Mouse (Mus musculus): ENCODE data around the gene Rhox4b.
"Not testable (repeated sequence)": the region's sequence is repeated elsewhere in the genome, so short reads cannot be mapped to it uniquely, and the experiment has no call there.

Rhox4b gene

GRCm38 (mm10) chrX:37432194-37432593 is at the start of gene Rhox4b:
TSS of gene Rhox4b (plus strand) at chrX:37432494.
- DNase-seq (ENCODE audit: low spot score in 2 of 2), result not testable (repeated sequence)

DNA sequence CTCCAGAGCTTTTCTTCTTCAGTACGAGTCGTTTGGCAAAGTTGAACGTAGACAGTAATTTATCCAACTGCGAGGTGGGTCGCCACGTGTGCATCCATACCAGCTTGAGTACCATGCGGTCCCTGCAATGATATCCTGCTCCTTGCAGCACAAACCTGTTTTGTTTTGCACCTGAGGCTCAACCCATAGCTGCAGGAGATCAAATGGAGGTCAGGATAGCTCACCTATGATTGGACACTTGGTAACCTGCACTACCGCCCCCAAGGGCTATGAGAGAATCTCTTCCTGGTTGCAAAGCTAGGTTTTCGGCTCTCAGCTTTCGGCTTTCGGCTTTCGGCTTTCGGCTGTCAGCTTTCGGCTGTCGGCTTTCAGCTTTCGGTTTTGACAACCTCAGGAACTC is 41.7 kb upstream of the Rhox4b start, which contains the start of gene Rhox4a2:
Rhox4a2 (plus strand) TSS at position 301 of the 400 bp plus-strand sequence.
- DNase-seq (ENCODE audit: low spot score in 2 of 2), result not testable (repeated sequence)

DNA sequence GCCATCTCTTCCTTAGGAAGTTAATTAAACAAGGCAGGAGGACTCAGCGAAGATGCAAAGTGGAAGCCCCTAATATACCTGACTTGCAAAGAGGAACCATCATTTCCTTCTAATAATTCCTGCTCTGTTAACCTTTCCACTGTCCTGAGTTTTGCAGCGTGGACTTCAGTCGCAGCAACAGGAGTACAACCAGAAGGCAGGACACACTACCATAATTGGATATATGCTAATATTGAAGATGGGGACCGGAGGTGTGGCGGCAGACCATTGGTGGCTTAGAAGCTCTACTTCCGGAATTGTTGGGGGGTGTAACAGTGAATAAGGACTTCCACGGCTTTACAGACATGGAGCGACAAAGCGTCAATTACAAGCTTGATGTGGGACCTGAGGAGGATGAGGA is 20.5 kb upstream of the Rhox4b start, which contains the start of gene Rhox2b:
Rhox2b (plus strand) TSS at position 301 of the 400 bp plus-strand sequence.
- DNase-seq (ENCODE audit: low spot score in 2 of 2), result not testable (repeated sequence)

GRCm38 (mm10) chrX:37453380-37453779 is 21.1 kb downstream of the Rhox4b start, which contains the start of gene Rhox2c:
TSS of gene Rhox2c (plus strand) at chrX:37453680.
- not testable (repeated sequence) for DNase-seq (ENCODE audit: low spot score in 2 of 2)

DNA sequence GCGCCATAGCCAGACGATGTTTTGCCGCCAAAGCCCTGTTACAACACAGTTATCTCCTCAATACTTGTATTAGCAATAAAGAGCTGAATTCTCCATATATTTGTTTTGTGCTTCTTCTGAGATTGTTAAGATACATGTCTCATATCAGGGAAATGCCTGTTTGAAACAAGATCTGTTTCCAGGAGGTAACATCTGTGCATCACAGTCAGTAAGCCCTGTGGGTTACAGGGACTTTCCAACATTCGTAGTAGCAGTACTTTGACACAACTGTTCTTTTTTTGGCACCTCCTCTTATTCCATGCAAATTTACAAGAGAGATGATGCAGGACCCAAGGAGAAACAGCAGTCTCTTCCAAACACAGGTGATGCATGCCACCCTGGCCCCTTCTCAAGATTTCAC is 26.0 kb downstream of the Rhox4b start, which contains the start of gene Rhox3c:
Rhox3c (plus strand) TSS at position 301 of the 400 bp plus-strand sequence.
- DNase-seq (ENCODE audit: low spot score in 2 of 2), result not testable (repeated sequence)

- DNase-seq (ENCODE audit: low spot score in 2 of 2), result not testable (repeated sequence)
Observed at GRCm38 (mm10) chrX:37480037-37480436, 47.7 kb downstream of the Rhox4b start, which contains the start of gene Rhox4c. TSS of gene Rhox4c (plus strand) at chrX:37480337.

All from frontal cortex, postnatal 36 days (tissue).